Mouse (Mus musculus) NIH3T3 (cell line): ENCODE results near the gene Spag6.
A peak's percentile ranks its signal among the peaks of the same experiment; 100 is the strongest.

Experiments
- DNase-seq: peaks from one replicate; pipeline ENCODE4 v3.0.0-alpha.2; 2012; ENCODE audit warnings: low read depth

The Spag6 gene

GRCm38 (mm10) chr2:18731718-18732117 is 37.9 kb downstream of the Spag6 start:
- no peak for DNase-seq

- no peak for DNase-seq
These were observed 40.7 kb downstream of the Spag6 start for GRCm38 (mm10) chr2:18734394-18735127.

GRCm38 (mm10) chr2:18737040-18737439 is 43.2 kb downstream of the Spag6 start:
- DNase-seq, result no peak

GRCm38 (mm10) chr2:18739216-18739615 is 45.4 kb downstream of the Spag6 start:
- DNase-seq, result no peak

GRCm38 (mm10) chr2:18756144-18756543 is 62.3 kb downstream of the Spag6 start:
- peak; percentile 82 for DNase-seq

GRCm38 (mm10) chr2:18764846-18765245 is 71.0 kb downstream of the Spag6 start:
- peak; percentile 16 for DNase-seq

- peak; percentile 62 for DNase-seq
These were observed 71.8 kb downstream of the Spag6 start for GRCm38 (mm10) chr2:18765481-18766249.

- DNase-seq, result peak; percentile 65
These were observed 72.6 kb downstream of the Spag6 start for GRCm38 (mm10) chr2:18766441-18766820.

GRCm38 (mm10) chr2:18766821-18767541 is 73.1 kb downstream of the Spag6 start:
- DNase-seq, result peak; percentile 97

GRCm38 (mm10) chr2:18768414-18768813 is 74.6 kb downstream of the Spag6 start:
- DNase-seq, result no peak

- no peak for DNase-seq
These were observed 78.6 kb downstream of the Spag6 start for GRCm38 (mm10) chr2:18772413-18772812.

- DNase-seq, result no peak
These were observed 80.5 kb downstream of the Spag6 start for GRCm38 (mm10) chr2:18774326-18774725.

- peak; percentile 27 for DNase-seq
These were observed 84.4 kb downstream of the Spag6 start for GRCm38 (mm10) chr2:18778220-18778619.

- no peak for DNase-seq
These were observed 86.0 kb downstream of the Spag6 start for GRCm38 (mm10) chr2:18779830-18780229.

GRCm38 (mm10) chr2:18781296-18781695 is 87.5 kb downstream of the Spag6 start:
- no peak for DNase-seq

GRCm38 (mm10) chr2:18794261-18794660 is 100.4 kb downstream of the Spag6 start:
- peak; percentile 9 for DNase-seq

GRCm38 (mm10) chr2:18797776-18798175 is 103.9 kb downstream of the Spag6 start:
- DNase-seq, result no peak

GRCm38 (mm10) chr2:18799265-18799965 is 105.6 kb downstream of the Spag6 start:
- no peak for DNase-seq
